Mouse (Mus musculus) right cerebral cortex, postnatal 10 days (tissue): ENCODE results near the gene Ctsd.
"Not testable (repeated sequence)": the region's sequence is repeated elsewhere in the genome, so short reads cannot be mapped to it uniquely, and the experiment has no call there.

Source experiments
- DNase-seq, 2 experiments: peaks; one replicate each; pipeline ENCODE4 v3.0.0; 2021; ENCODE audit warnings: low spot score in 2 of 2

Gene Ctsd

DNA sequence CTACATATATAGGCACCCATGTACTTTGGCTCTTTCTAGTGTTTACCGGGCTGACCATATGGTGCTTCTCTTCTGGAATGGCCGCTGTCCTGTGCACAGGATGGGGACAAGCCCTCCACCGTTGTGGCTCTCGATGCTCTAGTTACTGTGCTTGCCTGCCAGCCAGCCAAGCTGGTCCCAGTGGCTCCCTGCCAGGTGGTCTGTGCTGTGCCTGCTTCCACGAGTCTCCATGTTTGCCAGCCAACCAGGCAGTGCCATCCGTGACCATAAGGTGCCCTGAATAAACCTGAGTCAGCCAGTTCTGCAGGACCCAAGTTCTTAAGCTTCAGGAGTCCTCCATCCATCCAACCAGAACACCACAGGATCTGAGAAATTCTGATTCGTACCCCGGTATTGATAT lies 52.7 kb downstream of the Ctsd start:
- peak; percentile 41 to 52 for DNase-seq

DNA sequence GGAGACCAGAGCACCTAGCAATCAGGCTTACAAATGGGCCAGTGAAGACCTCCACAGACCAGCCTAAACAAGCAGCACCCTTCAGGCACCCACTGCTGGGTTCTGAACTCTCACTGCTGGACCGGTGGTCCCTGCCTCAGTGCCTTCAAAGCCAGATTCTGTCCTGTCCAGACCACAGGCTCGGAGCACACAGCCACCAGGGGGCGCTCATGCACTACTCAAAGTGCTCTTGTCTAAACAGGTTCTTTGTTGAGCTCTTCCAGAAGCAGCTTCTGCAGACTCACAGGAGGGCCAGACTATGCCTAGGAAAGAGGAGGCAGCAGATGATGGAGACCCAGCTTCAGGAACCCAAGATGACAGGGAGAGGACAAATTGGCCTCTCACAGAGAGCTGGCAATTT lies 53.6 kb downstream of the Ctsd start:
- peak; percentile 86 to 94 for DNase-seq

GRCm38 (mm10) chr7:142332741-142333140 lies 55.1 kb downstream of the Ctsd start:
- DNase-seq, result not testable (repeated sequence)

GRCm38 (mm10) chr7:142331281-142331680 lies 56.6 kb downstream of the Ctsd start:
- no peak for DNase-seq

DNA sequence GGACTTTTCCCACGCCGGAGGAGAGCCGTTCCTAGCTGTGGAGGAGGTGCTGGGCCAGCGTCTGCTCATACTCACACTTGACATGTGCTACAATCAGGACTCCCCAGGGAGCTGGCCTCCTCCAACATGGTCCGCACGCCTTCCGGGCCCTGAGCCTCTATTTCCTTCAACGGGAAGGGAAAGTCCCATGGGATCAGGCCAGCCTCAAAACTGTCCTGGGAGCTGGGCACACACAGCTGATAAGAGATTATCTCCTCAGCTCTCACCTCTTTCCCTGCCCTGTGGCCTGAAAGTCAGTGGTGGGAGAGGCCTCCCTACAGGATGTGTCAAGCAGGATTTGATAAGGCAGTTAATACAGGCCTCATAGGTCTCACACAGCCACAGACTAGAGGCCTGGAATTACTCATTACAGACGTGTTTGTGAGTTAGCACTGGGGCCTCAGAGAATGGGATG lies 57.5 kb downstream of the Ctsd start:
- DNase-seq, result no peak

DNA sequence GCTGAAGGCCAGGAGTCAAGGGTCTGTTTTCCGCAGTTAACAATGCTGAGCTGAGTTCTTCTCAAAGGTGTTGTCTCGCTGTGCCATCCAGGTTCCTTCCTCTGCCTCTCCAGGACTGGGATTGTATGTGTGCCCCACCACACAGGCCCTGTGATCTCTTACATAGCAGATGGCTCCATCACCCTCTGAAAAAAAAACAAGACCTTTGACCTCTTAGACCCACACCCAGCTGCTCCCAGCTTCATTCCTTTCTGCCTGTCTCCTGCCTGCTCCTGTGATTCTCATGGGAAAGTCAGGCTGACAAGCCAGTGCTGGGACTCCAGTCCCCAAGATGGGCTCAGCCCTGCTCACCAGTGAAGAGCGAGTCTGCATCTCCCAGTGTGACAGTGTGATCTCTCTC lies 59.3 kb downstream of the Ctsd start:
- DNase-seq, result no peak

DNA sequence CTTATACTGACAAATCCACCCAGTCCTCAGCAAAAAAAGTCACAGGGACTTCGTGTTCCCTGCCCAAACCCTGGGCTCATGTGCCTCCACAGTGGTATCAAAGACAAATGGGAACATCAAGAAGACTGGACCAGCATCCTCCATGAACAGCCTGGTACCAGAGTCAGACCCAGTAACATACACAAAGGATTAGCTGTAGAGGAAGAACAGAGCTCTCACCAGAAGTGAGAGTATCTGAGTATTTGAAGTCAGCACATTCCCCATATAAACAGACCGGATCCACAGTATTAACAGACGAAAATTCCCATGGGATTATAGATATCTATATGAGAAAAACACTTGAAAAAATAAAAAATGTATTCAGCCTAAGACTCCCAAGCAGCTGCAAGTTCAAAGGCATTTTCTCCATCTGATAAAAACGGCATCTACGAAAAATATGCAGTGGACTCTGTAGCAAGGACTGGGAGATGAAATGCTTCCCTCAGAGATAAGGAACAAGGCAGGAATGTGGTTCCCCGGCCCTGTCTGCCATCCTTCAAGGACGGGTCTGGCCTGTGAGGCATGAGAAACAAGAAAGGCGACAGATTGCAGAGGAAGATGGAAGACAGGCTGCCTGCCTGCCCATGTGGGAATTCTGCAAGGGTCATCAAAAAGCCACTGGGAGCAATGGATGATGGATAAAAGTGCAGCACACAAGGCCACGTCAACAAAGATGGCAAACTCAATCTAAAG lies 61.0 kb downstream of the Ctsd start:
- DNase-seq, result no peak
